Mouse (Mus musculus): ENCODE measurements around the gene Ifnar2. TPM values are rescaled to one million over a fixed set of nuclear protein-coding genes. Genes with fewer than 3 reads are reported as not detected.

Gene Ifnar2
- total and polyA plus RNA-seq, 3 experiments, result 33.1 to 34.9 (median 34.5) TPM

GRCm38 (mm10) chr16:91391421-91391820 lies 18.8 kb downstream of the Ifnar2 start, which contains the start of gene Gm21970:
TSS of gene Gm21970 (plus strand) at chr16:91391721.
- Histone ChIP-seq H3K27me3 (replicated peaks) (no peaks in the 10 kb centered on the region), H3K9ac (ENCODE audit: insufficient read depth, low read depth) (no peak within 1 kb of the TSS), H3K27ac (ENCODE audit: insufficient read depth, low read depth) (no peak within 1 kb of the TSS), H3K4me1 (ENCODE audit: control insufficient read depth in 1 of 2, insufficient read depth in 2 of 2) (peaks cover 3 to 14% of the 10 kb centered on the region in 2 experiments; a peak in 3 of 4 replicates), H3K9me3 (replicated peaks; ENCODE audit: low read length) (peaks cover 10% of the 10 kb centered on the region), H3K4me3 (replicated peaks in 1 of 3; ENCODE audit: low read depth in 2 of 3, low read length in 2 of 3, poor library complexity in 1 of 3) (no peak within 1 kb of the TSS), H3K79me2 (replicated peaks; ENCODE audit: control insufficient read depth, extremely low read depth, insufficient read depth, poor library complexity, severe bottlenecking) (no peaks in the 10 kb centered on the region), H3K36me3 (replicated peaks in 1 of 2; ENCODE audit: control insufficient read depth in 1 of 2, insufficient read depth in 1 of 2, low read length in 1 of 2) (peaks cover 57 to 86% of the 10 kb centered on the region in 2 experiments), H3K4me2 (ENCODE audit: insufficient read depth, low read depth, poor library complexity, severe bottlenecking) (no peak within 1 kb of the TSS)
- DNase-seq (ENCODE audit: extremely low read depth), result no peak
- TF ChIP-seq JUND (conservative IDR thresholded peaks at IDR 0.05; ENCODE audit: low read depth, low read length), result no peak
- no peak for TF ChIP-seq TCF12 (IDR thresholded peaks at IDR 0.05; ENCODE audit: low read depth, low read length)
- no peak for TF ChIP-seq ETS1 (conservative IDR thresholded peaks at IDR 0.05; ENCODE audit: low read depth, low read length)
- TF ChIP-seq KAT2A (IDR thresholded peaks at IDR 0.05; ENCODE audit: insufficient replicate concordance, low read length), result no peak
- TF ChIP-seq ZMIZ1 (IDR thresholded peaks at IDR 0.05; ENCODE audit: low read depth, low read length), result no peak
- TF ChIP-seq MXI1 (IDR thresholded peaks at IDR 0.05; ENCODE audit: low read depth, low read length), result no peak
- TF ChIP-seq SIN3A (IDR thresholded peaks at IDR 0.05; ENCODE audit: low read length), result no peak
- TF ChIP-seq JUN (IDR thresholded peaks at IDR 0.05; ENCODE audit: insufficient read depth, low read depth, low read length), result no peak
- TF ChIP-seq MEF2A (IDR thresholded peaks at IDR 0.05; ENCODE audit: borderline replicate concordance, low read depth, low read length), result no peak
- TF ChIP-seq E2F4 (IDR thresholded peaks at IDR 0.05; ENCODE audit: insufficient replicate concordance, low read depth, low read length), result no peak
- no peak for TF ChIP-seq MAX (IDR thresholded peaks at IDR 0.05; ENCODE audit: low read length)
- TF ChIP-seq ELF1 (IDR thresholded peaks at IDR 0.05; ENCODE audit: low read depth, low read length), result no peak
- dilution Hi-C loops (cut with MboI; ENCODE audit: extremely low pct_ligation_motif_present, extremely low pct_unique_long_range_greater_than_20kb, low sequenced_read_pairs), result no loop called here
- in situ Hi-C loops (cut with MboI; ENCODE audit: low pct_ligation_motif_present, low pct_unique_long_range_greater_than_20kb, low sequenced_read_pairs), result no loop called here

GRCm38 (mm10) chr16:91394826-91395410 lies 22.3 kb downstream of the Ifnar2 start:
- H3K4me1 ChIP-seq (ENCODE audit: control insufficient read depth in 1 of 2, insufficient read depth in 2 of 2), result peaks cover 3 to 33% of the 10 kb centered on the region in 2 experiments; a peak in 3 of 4 replicates
- H3K4me3 ChIP-seq (replicated peaks in 1 of 3; ENCODE audit: low read depth in 2 of 3, low read length in 2 of 3, poor library complexity in 1 of 3), result no peak overlapping the region
- no peak for DNase-seq (ENCODE audit: extremely low read depth)
- dilution Hi-C loops (cut with MboI; ENCODE audit: extremely low pct_ligation_motif_present, extremely low pct_unique_long_range_greater_than_20kb, low sequenced_read_pairs), result no loop called here
- no peak overlapping the region for H3K9ac ChIP-seq (ENCODE audit: insufficient read depth, low read depth)
- TF ChIP-seq ETS1 (conservative IDR thresholded peaks at IDR 0.05; ENCODE audit: low read depth, low read length) (no peak), NRF1 (IDR thresholded peaks at IDR 0.05; ENCODE audit: low read depth, low read length) (no peak), E2F4 (IDR thresholded peaks at IDR 0.05; ENCODE audit: insufficient replicate concordance, low read depth, low read length) (no peak), MAZ (IDR thresholded peaks at IDR 0.05; ENCODE audit: low read depth, low read length) (no peak), HCFC1 (IDR thresholded peaks at IDR 0.05; ENCODE audit: low read depth, low read length) (no peak), MAX (IDR thresholded peaks at IDR 0.05; ENCODE audit: low read length) (no peak), MAFK (IDR thresholded peaks at IDR 0.05; ENCODE audit: insufficient replicate concordance, low read length) (no peak)
- no peak overlapping the region for H3K4me2 ChIP-seq (ENCODE audit: insufficient read depth, low read depth, poor library complexity, severe bottlenecking)
- H3K27ac ChIP-seq (ENCODE audit: insufficient read depth, low read depth), result no peak overlapping the region
- H3K9me3 ChIP-seq (replicated peaks; ENCODE audit: low read length), result peaks cover 5% of the 10 kb centered on the region
- H3K27me3 ChIP-seq (replicated peaks), result no peaks in the 10 kb centered on the region
- in situ Hi-C loops (cut with MboI; ENCODE audit: low pct_ligation_motif_present, low pct_unique_long_range_greater_than_20kb, low sequenced_read_pairs), result no loop called here
- no peaks in the 10 kb centered on the region for H3K79me2 ChIP-seq (replicated peaks; ENCODE audit: control insufficient read depth, extremely low read depth, insufficient read depth, poor library complexity, severe bottlenecking)
- peaks cover 33 to 66% of the 10 kb centered on the region in 2 experiments for H3K36me3 ChIP-seq (replicated peaks in 1 of 2; ENCODE audit: control insufficient read depth in 1 of 2, insufficient read depth in 1 of 2, low read length in 1 of 2)
